Mouse (Mus musculus) heart, embryonic 11.5 days (tissue): ENCODE data around the gene Pbsn. TPM values are rescaled to one million over a fixed set of nuclear protein-coding genes. Genes with fewer than 3 reads are reported as not detected.
"Not testable (repeated sequence)": the region's sequence is repeated elsewhere in the genome, so short reads cannot be mapped to it uniquely, and the experiment has no call there.

Experiments
- ATAC-seq: fragments of 200-750 bp; cut with Nextera tagmentation; replicated peaks from 2 replicates; pipeline ENCODE4 v1.8.0; 2017; ENCODE audit warnings: moderate library complexity; ENCODE audit not compliant: insufficient number of reproducible peaks, low FRiP score, low TSS enrichment
- H3K27ac ChIP-seq: fragments of 300-500 bp; sonication (generic); 2 replicates; pipeline ENCODE4 v1.5.1; 2014; ENCODE audit warnings: mild to moderate bottlenecking, low read depth, low read length
- H3K27me3 ChIP-seq: fragments of 300-500 bp; sonication (generic); 2 replicates; pipeline ENCODE4 v1.6.1; 2014; ENCODE audit warnings: mild to moderate bottlenecking, low read length, mixed read lengths; ENCODE audit not compliant: control insufficient read depth, insufficient read depth
- H3K36me3 ChIP-seq: fragments of 300-500 bp; sonication (generic); 2 replicates; pipeline ENCODE4 v1.6.1; 2014; ENCODE audit warnings: mild to moderate bottlenecking, low read length, moderate library complexity, mixed read lengths; ENCODE audit not compliant: control insufficient read depth, insufficient read depth
- H3K4me1 ChIP-seq: fragments of 300-500 bp; sonication (generic); 2 replicates; pipeline ENCODE4 v1.6.1; 2014; ENCODE audit warnings: low read length; ENCODE audit not compliant: control insufficient read depth, insufficient read depth
- H3K4me2 ChIP-seq: fragments of 300-500 bp; sonication (generic); 2 replicates; pipeline ENCODE4 v1.6.1; 2014; ENCODE audit warnings: mild to moderate bottlenecking, moderate library complexity
- H3K4me3 ChIP-seq: fragments of 300-500 bp; sonication (generic); 2 replicates; pipeline ENCODE4 v1.5.1; 2014; ENCODE audit warnings: low read depth, low read length
- H3K9ac ChIP-seq: fragments of 300-500 bp; sonication (generic); 2 replicates; pipeline ENCODE4 v1.6.1; 2014; ENCODE audit warnings: mild to moderate bottlenecking, low read depth, low read length, moderate library complexity
- H3K9me3 ChIP-seq: fragments of 300-500 bp; sonication (generic); replicated peaks from 2 replicates; pipeline ENCODE4 v1.6.1; 2016; ENCODE audit warnings: low read length; ENCODE audit not compliant: control insufficient read depth
- WGBS: fragments of 180-500 bp; shearing (Covaris S2); extraction: QIAGEN DNeasy Blood & Tissue Kit; methylation state at CpG from one replicate; pipeline ENCODE4 v1.1.7; 2014; ENCODE audit not compliant: insufficient replicate concordance; 5-methylcytosine and 5-hydroxymethylcytosine counted together
- polyA plus RNA-seq: library from polyadenylated mRNA; unstranded; fragments of >200 nt; fragmentation: Nextera tagmentation; extraction: Ambion mirVana; gene quantifications from 2 replicates; pipeline ENCODE4 v1.2.1, GENCODE M21; 2014

Gene Pbsn
- not detected in 2 replicates for polyA plus RNA-seq

- H3K9ac ChIP-seq: no peak within 1 kb of the TSS
- no peaks in the 10 kb centered on the region for H3K4me1 ChIP-seq
- H3K27ac ChIP-seq: no peak within 1 kb of the TSS
- no peaks in the 10 kb centered on the region for H3K36me3 ChIP-seq
- ATAC-seq: no peak
- H3K27me3 ChIP-seq: no peaks in the 10 kb centered on the region
- no peak within 1 kb of the TSS for H3K4me3 ChIP-seq
- H3K4me2 ChIP-seq: no peak within 1 kb of the TSS
- no peaks in the 10 kb centered on the region for H3K9me3 ChIP-seq
- 48% methylated on average over 1 of the region's 1 CpGs for WGBS
These were observed at the start of gene Pbsn for GRCm38 (mm10) chrX:77853523-77853922. Gene Pbsn, minus strand, starts transcription at chrX:77853623.

GRCm38 (mm10) chrX:77880033-77880432, 26.6 kb upstream of the Pbsn start:
- H3K4me1 ChIP-seq, H3K27me3 ChIP-seq, H3K9ac ChIP-seq, H3K9me3 ChIP-seq, H3K4me3 ChIP-seq, H3K27ac ChIP-seq, ATAC-seq, H3K4me2 ChIP-seq, H3K36me3 ChIP-seq: not testable (repeated sequence)
- WGBS: 34% methylated on average over 2 of the region's 4 CpGs

- not testable (repeated sequence) for H3K4me3 ChIP-seq, H3K9me3 ChIP-seq, H3K27me3 ChIP-seq, H3K27ac ChIP-seq, H3K4me2 ChIP-seq, H3K36me3 ChIP-seq, H3K4me1 ChIP-seq, H3K9ac ChIP-seq, ATAC-seq
- 93% methylated on average over 2 of the region's 2 CpGs for WGBS
These were observed 11.0 kb upstream of the Pbsn start, which contains the start of gene Gm14744 for GRCm38 (mm10) chrX:77864458-77864857. Gene Gm14744, plus strand, starts transcription at chrX:77864758.

- WGBS: 47% methylated on average over 6 of the region's 6 CpGs
- H3K27ac ChIP-seq: no peak overlapping the region
These were observed 41.4 kb downstream of the Pbsn start for GRCm38 (mm10) chrX:77812031-77812430.

GRCm38 (mm10) chrX:77810608-77811206, 42.7 kb downstream of the Pbsn start:
- Histone ChIP-seq H3K9ac (peak overlapping the region; percentile 43; the same call in 1 of the 2 replicates), H3K27ac (peak overlapping the region; percentile 50; the same call in 1 of the 2 replicates), H3K4me1 (no peaks in the 10 kb centered on the region), H3K27me3 (no peaks in the 10 kb centered on the region), H3K9me3 (no peaks in the 10 kb centered on the region), H3K36me3 (no peaks in the 10 kb centered on the region), H3K4me3 (peak overlapping the region; percentile 36), H3K4me2 (peak overlapping the region; percentile 47)
- ATAC-seq: peak; percentile 63
- WGBS: 22% methylated on average over 17 of the region's 17 CpGs

More at GRCm38 (mm10) chrX:77812031-77812430, 41.4 kb downstream of the Pbsn start:
- Histone ChIP-seq H3K4me3 (no peak overlapping the region), H3K9ac (no peak overlapping the region), H3K9me3 (no peaks in the 10 kb centered on the region), H3K4me2 (no peak overlapping the region), H3K27me3 (no peaks in the 10 kb centered on the region), H3K36me3 (no peaks in the 10 kb centered on the region), H3K4me1 (no peaks in the 10 kb centered on the region)
- ATAC-seq: no peak

GRCm38 (mm10) chrX:77808602-77809001, 44.8 kb downstream of the Pbsn start:
- Histone ChIP-seq H3K4me3 (no peak overlapping the region), H3K4me2 (no peak overlapping the region), H3K27ac (no peak overlapping the region), H3K9me3 (no peaks in the 10 kb centered on the region), H3K36me3 (no peaks in the 10 kb centered on the region), H3K27me3 (no peaks in the 10 kb centered on the region), H3K4me1 (no peaks in the 10 kb centered on the region), H3K9ac (no peak overlapping the region)
- 11% methylated on average over 2 of the region's 2 CpGs for WGBS
- ATAC-seq: no peak

- Histone ChIP-seq H3K27ac (no peak overlapping the region), H3K36me3 (no peaks in the 10 kb centered on the region), H3K27me3 (no peaks in the 10 kb centered on the region), H3K9ac (no peak overlapping the region), H3K4me3 (no peak overlapping the region), H3K9me3 (no peaks in the 10 kb centered on the region), H3K4me1 (no peaks in the 10 kb centered on the region), H3K4me2 (no peak overlapping the region)
- no peak for ATAC-seq
- 59% methylated on average over 2 of the region's 2 CpGs for WGBS
These were observed 51.1 kb downstream of the Pbsn start for GRCm38 (mm10) chrX:77802293-77802692.

GRCm38 (mm10) chrX:77801543-77801942, 51.9 kb downstream of the Pbsn start:
- H3K4me1 ChIP-seq: no peaks in the 10 kb centered on the region
- H3K4me2 ChIP-seq: no peak overlapping the region
- H3K9ac ChIP-seq: no peak overlapping the region
- ATAC-seq: no peak
- no peaks in the 10 kb centered on the region for H3K36me3 ChIP-seq
- H3K27ac ChIP-seq: no peak overlapping the region
- no peak overlapping the region for H3K4me3 ChIP-seq
- WGBS: 48% methylated on average over 1 of the region's 1 CpGs
- no peaks in the 10 kb centered on the region for H3K9me3 ChIP-seq
- H3K27me3 ChIP-seq: no peaks in the 10 kb centered on the region

GRCm38 (mm10) chrX:77799554-77799953, 53.9 kb downstream of the Pbsn start:
- Histone ChIP-seq H3K9me3 (no peaks in the 10 kb centered on the region), H3K4me3 (no peak overlapping the region), H3K36me3 (no peaks in the 10 kb centered on the region), H3K27me3 (no peaks in the 10 kb centered on the region), H3K9ac (no peak overlapping the region), H3K4me1 (no peaks in the 10 kb centered on the region), H3K4me2 (no peak overlapping the region), H3K27ac (no peak overlapping the region)
- 62% methylated on average over 3 of the region's 3 CpGs for WGBS
- no peak for ATAC-seq
